Mouse (Mus musculus) induced T-regulatory cell, adult 2 months (primary cell): ENCODE measurements around the gene Myo7a.

Source experiments
- DNase-seq: peaks from one replicate; pipeline ENCODE4 v3.0.0-alpha.2; 2012; ENCODE audit warnings: low read depth

Gene Myo7a

DNA sequence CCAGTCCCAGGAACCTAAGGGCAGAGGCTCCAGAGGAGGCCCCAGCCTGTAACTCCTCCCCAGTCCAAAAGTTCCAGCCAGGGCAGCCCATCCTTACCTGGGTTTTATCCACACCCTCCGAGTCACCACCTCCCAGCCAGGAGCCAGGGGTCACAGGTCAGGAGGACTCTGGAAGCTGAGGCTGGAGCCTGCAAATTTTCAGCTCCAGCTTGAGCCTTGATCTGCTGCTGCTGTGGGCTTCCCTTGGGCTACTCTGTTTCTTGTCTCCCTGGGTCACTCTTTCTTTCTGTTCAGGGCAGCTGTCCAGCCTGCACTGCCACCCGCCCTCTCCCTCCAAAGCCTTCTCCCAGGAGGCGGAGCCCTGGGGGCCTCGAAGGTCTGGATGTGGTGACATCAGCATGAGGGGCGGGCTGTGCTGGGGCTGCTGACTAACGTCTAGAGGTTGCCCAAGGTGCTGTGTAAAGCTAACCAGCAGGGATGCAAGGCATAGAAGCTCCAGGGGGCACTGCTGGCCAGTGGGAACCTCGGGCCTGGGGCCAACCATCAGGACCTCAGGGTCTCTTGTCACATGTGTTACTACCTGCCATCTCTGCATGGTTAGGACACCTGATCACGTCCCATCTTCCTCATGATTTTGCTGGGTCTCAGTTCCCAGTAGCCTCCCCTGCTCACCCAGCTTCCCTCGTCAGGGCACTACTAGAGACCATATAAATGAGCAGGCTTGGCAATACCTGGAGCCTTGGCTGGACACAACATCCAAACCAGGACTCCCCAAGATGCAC, at the start of gene Myo7a:
Gene Myo7a, minus strand, starts transcription at position 346 of the 782 bp plus-strand sequence.
- DNase-seq: no peak

DNA sequence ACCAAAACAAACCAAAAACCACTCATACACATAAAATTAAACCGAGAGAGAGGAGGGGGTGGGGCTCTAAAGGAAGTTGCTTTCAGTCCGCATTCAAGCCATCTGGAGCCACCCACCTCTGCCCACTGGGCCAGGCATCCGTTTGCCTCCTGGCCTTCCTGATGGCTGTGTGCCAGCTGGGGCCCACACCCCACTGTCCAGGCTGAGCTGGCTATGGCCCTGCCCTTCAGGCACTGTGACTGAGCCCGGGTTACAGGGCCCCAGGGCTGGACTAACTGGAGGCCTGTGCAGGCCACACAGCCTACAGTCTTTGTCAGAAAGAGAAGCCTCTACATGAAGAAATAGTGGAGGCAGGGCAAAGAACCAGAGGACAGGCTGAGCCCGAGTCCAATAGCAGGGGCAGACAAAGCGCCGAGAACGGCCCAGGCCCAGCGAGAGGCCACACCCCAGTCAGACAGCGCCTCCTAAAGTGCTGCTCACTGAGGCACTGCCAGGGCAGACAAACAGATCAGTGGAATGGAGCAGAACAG, 45.7 kb upstream of the Myo7a start:
- peak; percentile 68 for DNase-seq

DNA sequence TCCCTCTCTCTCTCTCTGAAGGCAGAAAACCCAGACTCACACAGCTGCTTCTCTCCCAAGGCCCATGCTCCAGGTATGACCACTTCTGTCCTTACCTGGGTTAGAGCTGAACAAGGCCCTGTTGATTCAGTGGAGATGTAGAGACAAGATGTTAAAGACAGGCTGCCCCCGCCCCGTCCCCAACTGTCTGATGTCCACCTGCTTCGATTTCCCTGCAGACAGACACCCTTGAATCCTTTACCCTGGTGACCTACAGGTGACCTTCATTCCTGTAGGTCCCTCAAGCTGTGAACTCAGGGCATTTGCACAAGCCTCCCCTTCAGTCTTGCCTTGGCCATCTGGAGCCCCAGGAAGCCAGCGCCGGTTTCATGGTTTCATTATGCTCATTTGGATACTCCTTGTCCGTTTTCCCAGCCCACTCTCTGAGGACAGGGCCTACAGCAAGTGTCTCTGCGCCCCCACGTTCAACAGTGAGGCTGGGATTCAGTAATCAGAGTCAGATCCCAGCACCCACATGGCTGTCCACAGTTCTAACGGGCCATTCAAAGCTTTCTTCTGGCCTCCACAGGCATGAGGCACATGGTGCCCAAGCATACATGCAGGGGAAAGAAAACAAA, 45.2 kb upstream of the Myo7a start:
- no peak for DNase-seq

DNA sequence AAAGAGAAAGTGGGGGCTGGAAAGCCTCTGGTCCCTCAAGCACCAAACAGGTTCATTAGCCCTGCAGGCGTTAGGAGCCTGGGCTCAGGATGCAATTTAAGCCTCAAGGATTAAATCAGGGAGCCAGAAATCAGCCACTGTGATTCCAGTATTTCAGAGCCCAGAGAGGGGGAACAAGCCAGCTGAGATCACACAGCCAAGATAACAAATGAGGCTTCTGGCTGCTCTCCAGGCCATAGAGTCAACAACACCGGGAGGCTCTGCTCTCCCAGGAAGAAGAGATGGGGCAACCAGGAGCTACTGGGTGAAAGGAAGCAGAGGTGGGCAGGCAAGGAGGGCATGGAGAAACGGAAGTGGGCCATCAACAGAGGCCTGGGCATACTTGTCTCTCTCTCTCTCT, 44.4 kb upstream of the Myo7a start:
- DNase-seq: no peak

DNA sequence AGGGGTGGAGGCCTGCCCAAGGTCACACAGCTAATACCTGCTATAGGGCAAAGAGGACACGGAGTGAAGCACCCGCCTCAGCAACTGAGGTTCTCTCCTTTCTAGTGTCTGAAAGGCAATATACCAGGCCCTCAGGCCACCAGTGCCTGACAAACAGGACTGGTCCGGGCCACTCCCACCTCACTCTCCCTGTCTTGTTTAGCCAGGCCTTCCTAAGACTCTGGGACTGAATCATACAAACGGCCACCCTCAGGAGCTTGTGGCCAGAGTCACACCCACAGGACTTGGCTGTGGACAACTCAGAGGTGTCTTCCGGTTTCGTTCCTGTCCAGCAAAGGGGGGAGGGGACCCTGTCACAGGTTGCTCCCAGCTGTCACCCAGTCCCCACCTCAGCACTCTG, 42.9 kb upstream of the Myo7a start:
- DNase-seq: no peak

DNA sequence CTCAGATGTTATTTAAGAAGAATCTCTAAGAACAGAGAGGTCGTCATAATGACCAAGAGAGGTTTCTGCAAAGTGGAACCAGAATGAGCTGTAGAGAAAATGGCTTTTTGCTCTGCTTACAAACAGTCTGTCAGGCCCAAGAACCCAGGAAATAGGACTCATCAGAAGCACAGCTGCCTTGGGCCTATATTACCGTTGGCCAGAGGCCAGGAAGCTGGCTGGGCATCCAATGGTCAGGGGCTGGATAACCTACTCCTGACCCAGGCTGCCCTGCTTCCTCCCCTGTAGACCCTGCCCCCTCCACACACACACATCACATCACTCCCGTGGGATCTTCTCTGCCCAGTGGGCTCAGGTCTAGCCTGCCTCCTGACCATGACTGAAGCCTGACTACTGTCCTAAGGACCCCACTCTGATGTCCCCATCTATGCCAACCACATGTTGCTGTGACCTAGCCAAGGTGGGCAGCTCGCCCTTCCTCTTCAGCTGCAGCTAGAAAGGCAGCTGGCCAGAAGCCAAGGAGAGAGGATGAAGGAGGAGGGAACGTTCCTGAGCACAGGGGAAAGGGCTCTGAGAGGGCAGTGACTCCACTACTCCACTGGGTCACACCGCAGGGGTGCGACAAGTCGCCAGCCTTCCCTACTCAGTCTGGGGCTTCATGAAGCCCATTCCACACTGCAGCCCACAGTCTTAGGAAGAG, 40.9 kb upstream of the Myo7a start:
- DNase-seq: no peak

DNA sequence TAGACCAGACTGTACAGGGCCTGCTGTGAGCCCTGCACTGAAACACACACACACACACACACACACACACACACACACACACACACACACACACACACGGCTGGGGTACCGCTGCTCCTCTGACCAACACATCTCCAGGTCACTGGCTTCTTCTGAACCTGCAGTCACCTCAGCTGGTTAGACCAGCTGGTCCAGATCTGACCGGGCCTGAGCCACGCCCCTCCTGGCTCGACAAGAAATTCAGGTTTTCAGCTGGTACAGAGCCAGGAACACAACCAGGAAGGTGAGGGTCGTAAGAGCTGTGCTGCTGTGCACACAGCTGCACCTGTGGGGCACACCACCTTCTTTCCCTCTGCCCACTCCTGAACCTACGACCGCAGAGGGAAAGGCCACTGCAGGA, 39.2 kb upstream of the Myo7a start:
- no peak for DNase-seq

DNA sequence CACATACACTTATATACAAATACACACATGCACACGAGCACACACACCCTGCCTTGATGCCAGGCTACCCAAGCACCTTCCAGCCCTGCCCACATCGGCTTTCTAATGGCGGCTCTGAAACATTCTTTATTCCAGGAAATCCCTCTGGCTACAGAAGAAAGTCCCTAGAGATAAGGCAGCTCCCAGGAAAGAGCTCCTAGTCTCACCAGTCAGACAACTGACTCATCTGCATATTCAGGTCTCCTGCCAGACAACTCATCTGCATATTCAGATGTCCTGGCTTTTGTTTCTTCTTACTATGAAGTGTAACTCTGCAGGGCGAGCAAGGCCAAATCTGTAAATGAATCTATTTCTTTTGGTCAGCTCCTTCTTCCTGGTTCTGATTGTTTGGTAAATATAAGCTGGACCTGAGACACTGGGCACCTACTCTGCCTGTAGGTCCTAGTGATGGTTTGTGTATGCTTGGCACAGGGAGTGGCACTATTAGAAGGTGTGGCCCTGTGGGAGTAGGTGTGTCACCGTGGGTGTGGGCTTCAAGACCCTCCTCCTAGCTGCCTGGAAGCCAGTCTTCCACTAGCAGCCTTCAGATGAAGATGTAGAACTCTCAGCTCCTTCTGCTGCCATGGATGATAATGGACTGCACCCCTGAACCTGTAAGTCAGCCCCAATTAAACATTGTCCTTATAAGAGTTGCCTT, 38.5 kb upstream of the Myo7a start:
- no peak for DNase-seq

DNA sequence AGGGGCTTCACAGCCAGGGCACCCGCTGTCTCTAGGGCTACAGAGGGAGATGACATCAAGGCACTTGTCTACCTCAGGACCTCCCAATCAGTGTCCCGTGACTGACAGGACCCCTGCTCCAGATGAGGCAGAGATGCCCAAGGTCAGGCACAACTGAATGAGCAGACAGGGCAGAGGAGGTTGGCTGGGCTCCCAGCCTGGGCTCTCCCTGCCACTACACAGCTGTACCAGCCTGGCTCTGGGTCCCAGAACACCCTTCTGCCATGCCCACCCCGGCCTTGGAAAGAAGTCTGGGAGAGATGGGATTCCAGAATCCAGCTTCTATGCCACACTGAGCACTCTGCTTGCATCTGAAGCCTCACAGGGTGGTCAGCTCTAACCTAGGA, 36.9 kb upstream of the Myo7a start:
- no peak for DNase-seq

DNA sequence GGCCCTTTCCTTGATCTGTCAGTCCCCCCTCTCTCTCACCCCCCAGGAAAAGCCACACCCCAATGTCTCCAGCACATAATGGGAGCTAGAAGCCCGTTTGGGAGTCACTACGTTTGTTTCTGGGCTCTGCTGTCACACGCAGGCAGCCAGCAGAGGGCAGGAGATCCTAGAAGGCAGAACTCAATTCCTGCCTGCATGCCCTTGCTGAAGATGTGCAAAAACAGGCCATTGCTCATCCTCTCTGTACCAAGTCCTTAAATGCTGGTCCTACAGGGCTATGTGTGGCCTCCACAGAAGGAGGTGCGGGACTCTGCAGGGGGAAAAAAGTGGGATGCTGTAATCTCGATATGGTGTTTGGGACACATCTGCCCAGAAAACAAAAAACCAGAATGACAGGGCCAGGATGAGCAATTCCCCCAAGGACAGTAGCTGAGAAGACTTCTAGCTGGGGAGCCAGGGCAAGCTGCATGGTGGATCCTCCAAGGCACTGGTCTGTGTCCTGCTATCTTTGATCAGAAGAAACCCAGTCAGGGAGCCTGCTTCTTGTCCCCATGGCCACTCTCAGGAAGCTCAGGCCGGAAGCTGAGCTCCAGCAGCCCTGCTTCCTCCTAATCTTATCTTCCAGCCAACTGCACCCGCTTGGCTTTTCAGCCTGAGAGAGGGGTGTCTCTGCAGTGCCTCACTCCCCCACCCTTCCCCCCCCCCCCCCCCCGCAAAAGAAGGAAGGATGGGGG, 36.4 kb upstream of the Myo7a start:
- DNase-seq: peak; percentile 72

DNA sequence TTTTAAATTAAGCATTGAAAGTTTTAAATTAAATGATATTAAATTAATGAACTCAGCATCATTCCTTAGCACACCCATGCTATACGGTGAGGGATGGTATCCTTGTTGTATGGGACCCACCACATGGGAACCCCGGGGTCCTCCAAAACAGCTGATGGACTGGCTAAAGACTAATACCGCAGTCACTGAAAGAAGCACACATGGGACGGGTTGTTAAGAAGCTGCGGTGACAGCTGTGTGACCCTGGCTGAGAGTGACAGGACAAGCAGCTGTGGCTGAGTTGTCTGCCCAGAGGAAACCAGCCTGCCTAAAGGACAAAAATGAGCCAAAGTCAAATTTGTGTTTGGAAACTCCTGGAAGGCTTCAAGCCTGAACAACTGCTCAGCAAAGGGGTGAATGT, 34.6 kb upstream of the Myo7a start:
- DNase-seq: no peak

DNA sequence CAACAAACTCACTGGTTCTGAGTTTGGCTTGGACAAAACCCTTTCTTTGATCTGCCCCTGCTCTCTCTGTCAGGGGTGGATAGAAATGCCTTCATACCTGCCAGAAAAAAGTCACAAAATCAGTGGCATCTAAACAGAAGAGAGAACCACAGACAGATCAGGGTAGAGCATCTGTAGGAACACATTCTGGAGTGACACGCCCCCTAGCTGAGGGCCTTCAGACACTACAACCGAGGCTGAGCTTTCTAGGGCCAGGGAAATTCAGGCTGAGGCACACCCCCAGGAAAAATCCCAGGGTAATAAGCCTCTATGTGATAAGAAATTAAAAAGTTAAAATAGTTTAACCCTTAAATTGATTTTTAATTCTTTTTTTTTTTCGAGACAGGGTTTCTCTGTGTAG, 34.0 kb upstream of the Myo7a start:
- DNase-seq: no peak

DNA sequence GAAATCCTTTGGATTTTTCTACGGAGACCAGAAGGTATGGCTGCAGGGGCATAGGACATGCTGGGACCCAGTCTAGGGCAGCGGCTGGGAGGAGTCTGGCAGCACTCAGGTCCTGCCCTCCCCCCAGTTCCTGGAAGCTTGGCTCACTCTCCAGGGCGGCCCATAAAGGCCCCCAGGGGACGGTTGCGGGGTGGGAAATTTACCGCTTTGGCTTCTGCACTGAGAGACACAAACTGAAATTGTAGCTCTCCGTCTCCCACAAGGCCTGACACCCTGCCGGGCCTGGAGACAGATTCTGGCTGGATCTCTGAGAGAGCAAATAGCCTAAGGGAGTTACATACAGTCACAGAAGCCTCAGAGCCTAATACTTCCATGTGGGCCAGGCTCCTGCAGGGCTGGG, 33.1 kb upstream of the Myo7a start:
- DNase-seq: no peak

DNA sequence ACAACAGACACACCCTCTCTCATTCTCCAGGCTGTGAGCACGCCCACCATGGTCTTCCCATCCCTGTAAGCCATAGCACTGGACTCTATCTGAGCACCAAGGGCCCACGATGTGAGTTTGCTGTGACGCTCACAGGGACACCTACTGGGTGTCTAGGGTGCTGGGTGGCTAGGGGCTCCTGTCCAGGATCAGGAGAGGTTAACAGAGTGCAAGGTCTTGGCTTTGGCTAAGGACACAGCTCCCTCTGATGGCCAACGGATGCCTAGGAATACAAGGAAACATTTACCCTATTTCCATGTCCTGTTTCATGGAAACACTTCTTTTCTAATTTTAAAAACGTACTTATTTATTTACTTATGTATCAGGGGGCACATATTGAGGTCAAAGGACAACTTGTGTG, 31.2 kb upstream of the Myo7a start:
- no peak for DNase-seq

DNA sequence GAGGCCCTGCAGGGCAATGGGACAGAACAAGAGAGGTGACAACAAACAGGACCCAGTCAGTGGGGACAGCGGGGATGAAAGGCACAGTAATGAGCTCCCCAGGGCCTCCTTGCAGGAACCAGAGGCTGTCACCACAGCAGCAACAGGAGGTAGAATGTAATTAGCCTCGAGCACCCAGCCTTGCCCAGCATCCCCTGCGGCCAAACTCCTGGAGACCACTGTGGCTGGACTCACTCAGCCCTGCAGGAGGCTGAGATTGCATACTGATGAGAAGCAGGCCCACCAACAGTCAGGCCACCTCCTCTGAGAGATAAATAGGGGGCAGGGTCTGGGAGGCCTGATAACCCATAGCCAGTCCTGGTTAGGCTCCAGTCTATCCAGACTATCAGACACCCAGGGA, 30.5 kb upstream of the Myo7a start:
- no peak for DNase-seq

DNA sequence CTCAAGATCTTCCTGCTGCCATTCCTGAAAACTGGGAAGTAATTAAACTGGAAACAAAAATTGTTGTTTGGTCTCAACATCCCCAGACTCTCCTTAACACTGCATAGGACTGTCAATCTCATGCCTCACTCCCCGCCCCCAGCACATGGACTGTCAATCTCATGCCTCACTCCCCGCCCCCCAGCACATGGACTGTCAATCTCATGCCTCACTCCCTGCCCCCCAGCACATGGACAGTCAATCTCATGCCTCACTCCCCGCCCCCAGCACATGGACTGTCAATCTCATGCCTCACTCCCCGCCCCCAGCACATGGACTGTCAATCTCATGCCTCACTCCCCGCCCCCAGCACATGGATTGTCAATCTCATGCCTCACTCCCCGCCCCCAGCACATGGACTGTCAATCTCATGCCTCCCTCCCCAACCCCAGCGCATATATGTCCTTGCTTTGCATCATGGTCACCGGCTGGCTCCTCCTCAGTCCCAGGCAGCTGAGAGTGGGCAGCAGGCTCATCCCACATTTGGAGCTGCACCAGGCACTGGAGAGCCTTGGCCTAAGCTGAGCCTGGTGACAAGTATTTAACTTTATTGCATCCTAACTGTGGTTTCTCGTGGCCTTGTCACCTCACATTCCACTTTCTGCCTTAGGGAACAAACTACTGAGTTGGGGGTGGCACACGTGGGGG, 29.5 kb upstream of the Myo7a start:
- DNase-seq: no peak

DNA sequence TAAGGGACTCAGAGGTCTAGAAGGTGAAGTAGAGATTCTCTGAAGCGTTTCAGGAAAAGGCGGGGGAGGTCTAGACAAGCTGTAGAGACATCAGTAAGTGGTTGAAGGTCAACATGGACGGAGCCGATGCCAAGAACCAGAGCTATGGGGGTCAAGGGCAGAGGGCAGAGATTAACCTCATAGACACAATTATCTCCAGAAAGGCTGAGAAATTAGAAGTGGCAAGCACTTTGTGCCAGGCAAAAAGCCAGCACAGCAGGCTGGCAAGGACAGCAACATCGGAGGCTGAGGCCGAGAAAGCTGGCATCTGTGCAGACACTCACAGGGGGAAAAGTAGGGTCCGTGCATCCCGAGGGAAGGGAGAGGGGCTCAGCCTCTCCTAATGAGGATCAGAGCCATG, 28.4 kb upstream of the Myo7a start:
- DNase-seq: no peak

DNA sequence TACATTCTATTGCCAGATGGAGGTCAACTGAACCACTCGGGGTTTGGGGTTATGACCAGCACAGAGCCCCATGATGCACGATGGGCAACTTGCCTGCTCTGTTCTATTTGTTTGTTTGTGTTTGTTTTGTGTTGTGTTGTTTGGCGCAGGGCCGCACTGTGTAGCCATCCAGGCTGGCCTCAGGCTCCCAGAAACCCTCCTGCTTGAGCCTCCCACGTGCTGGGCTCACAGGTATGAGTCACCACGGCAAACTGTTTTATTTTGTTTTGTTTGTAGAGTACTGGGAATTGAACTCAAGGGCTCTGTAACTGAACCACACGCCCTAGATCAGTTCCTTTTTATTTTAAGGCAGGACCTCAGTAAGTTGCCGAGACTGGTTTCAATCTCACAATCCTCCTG, 27.1 kb upstream of the Myo7a start:
- DNase-seq: no peak

DNA sequence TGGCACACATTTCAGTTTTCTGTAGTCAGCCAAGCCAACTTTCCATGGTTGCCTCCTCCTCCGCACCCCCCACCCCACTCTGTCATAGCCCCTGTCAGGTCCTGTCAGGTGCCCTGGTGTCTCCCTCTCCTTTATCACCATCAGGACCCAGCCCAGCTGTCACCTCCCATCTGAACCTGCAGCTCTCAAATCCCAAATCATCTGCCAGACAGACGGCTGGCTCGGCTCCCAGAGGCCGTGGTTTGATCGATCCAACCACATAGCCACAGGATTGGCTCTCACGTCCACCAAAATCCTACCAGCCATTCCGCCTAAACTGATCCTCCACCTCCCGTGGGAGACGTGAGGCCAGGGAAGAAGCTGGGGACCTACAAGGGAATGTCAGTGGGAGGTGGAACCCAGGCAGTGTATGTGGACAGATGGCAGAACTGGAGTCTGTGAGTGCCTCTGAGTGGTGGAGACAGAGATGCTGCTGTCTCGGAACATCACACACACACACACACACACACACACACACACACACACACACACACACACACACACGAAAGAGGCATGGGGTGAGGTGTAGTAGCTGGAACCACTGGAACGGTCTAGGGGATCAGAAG, 26.6 kb upstream of the Myo7a start:
- DNase-seq: no peak

DNA sequence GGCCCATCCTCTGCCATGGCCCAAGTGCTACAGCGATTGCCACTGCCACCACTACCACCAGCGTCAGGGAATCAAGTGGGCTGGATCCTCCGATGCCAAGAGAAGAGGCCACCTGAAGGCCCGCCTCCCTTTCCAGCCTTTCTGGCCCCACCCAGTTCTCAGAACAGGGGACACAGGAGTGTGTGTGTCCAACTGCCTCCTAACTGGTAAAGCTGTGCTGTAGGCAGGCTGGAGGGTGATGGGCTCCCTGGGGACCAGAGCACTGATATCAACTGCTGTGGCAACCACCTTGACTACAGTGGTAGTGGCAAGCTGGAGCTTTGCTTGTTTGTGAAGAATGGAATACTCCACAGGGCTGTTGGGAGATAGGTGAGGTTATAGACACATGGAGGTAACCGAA, 26.1 kb upstream of the Myo7a start, which contains the start of gene Omp:
Gene Omp, minus strand, starts transcription at position 101 of the 400 bp plus-strand sequence.
- no peak for DNase-seq

DNA sequence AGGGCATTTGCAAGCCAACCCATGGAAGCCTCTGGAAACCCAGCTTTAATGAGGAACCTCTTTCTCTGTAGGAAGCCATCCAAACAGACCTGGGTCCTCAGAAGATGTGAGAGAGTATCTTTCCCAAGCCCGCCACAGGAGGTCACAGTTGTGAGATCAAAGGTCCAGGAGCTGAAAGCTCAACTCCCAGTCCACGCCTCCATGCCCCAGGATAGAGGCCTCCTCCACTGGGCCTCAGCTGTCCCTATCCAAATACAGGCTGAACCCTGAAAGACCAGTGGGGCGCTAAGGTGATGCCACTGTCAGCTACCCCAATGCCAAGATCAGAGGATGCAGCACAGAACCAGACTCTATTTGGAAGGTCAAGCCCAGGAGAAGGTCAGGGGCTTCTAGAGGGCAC, 23.3 kb upstream of the Myo7a start:
- DNase-seq: no peak
